Mouse (Mus musculus) layer of hippocampus, adult 8-10 months (tissue): ENCODE measurements at regions not wholly inside any gene's neighbourhood (a gene's known extent, or its start where the extent isn't known, plus 50 kb on each side); places are given as distances from the start of the nearest gene placed in this dataset.
A peak's percentile ranks its signal among the peaks of the same experiment; 100 is the strongest.

Experiments used
- DNase-seq, 2 experiments: peaks; one replicate each; pipeline ENCODE4 v3.0.0; 2022; ENCODE audit warnings: low spot score in 2 of 2

DNA sequence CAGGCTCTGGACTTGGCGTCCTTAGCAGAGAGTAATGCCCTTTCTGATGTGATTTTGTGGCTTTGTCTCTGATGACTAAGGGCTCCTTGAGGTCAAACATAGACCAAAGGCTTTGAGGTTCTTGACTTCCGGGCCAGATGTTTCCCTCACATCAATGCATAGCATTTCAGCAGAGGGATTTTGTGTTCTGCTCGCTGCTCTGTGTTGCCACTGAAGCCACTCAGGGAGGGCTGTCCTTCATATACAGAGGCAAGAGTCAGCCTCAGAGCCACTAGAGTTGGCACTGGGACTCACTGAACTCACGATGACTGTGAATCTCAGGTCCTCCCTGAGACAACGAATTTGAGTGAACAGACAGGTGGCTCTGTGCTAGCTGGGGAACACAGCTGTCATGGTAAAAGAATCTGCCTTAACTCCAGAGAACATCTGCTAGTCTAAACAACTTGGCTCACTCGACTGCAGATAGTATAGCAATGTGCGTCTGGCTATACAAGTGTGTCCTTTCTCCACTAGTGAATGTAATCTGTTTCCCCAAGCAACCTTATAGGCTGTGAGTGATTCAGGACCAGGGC, 74.3 kb downstream of the Gp2 start:
- DNase-seq = peak in 1 of 2 experiments; percentile 3

DNA sequence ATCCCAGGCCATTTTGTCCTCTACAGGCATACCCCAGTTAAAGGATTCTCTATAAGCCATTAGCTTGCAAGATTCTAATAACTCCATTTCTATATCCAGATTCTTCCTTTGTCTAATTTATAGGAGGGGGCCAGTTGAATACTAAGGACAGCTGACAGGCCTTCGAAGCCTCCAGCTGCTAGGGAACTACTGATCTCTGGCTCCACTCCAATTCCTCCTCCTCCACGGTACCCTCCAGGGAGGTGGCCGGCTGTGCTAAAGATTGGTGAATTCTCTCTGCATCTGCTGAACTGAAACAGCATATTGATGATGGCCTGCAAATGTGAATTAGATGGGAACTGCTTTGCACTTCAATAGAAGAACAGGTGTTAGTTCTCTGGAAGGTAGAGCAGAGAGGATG, 79.2 kb downstream of the Gp2 start:
- no peak for DNase-seq

DNA sequence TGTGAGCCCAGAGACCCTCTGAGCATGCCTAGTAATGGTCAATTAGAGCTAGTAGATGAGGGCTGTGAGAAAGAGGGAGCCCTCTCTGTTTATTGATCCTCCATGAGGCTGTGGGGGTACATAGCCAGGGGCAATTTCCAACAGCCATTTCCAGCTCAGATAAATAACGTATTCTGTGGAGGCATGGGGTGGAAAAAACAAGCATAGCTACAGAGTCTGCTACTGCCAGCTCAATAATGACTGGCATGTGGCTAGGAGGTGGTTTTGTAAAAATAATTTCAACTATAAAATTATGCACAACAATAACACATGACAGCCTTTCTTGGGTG, 94.9 kb downstream of the Gp2 start:
- peak in 1 of 2 experiments; percentile 4 for DNase-seq

DNA sequence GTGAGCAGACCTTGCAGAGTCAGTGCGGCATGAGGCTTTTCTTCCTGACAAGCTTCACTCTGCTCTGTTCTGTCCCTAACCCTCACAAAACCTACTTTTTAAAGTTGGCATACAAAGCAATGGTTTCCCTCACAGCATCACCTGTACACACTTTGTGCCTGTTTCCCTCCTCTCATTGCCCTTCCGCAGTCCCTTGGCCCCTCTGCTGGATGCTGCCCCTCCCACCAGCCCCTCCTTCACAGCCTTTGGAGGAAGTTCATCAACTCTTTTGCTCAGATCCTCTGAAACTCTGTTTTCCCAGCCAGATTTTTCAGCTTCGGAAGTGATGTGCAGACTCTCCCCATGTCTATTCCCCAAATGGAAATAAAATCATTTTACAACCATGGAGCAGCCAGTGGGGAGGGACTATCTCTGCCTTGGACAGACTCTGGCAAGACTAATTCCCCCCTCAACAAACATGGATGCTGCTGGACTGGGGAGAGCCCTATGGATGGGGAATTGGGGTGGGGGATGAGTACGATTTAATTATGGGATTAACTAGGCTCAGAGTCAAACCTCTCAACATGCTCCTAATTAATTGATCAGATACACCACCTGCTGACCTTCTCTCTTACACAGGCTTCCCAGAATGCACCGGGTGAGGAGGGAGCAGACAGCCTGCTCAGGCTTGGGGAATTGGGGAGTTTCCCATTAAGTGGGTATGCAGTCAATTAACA, 95.4 kb downstream of the Gp2 start:
- no peak for DNase-seq

DNA sequence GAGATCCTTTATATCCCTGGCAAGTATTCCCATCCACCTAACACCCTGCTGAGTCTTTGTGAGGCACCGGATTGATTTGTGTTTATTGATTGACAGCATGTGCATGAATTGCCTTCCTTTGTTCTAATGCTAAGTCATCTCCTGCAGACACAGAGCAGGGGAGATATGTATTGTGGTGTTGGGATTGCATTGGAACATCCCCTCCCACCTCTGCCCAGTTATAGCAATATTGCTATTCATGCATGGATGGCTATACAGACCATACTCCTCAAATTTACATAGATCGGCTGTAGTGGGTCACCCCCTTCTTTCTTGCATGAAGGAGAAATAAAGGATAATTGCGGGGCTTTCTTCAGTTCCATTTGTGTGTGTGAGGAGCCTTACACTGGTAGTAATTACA, 101.7 kb downstream of the Gp2 start:
- DNase-seq = no peak

DNA sequence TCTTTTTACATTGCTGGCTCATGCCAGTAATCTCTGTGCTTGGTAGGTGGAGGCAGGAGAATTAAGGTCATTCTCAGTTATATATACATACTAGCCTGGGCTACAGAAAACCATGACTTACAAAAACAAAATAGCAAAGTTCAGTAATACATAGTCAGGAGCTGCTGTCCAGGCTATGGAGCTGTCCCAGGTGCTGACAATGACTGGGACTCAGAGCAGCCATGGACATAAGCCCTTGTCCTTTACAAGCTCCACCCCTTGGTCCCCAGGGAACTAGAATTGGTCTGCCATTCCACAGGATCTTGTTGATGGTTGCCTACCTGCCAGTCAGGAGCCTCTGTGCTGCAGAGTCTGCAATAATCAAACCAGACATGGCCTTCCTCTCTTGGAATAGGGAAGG, 102.8 kb downstream of the Gp2 start:
- no peak for DNase-seq

DNA sequence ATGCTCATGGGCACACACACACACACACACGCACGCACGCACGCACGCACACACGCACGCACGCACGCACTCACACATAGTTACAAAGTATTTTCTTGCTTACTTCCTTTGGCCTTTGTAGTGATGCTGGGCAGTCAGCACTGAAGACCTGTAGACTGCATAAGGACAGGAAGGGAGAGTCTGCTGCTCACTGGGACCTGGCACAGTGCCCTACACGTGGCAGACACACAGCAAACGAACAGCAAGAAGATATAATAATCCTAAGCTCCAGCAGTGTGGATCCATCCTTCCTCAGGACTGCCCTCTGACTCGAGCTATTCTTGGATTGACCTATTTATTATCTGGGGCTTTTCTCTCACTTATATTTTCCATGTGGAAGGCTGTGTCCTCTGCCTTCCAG, 106.5 kb downstream of the Gp2 start:
- DNase-seq = no peak

DNA sequence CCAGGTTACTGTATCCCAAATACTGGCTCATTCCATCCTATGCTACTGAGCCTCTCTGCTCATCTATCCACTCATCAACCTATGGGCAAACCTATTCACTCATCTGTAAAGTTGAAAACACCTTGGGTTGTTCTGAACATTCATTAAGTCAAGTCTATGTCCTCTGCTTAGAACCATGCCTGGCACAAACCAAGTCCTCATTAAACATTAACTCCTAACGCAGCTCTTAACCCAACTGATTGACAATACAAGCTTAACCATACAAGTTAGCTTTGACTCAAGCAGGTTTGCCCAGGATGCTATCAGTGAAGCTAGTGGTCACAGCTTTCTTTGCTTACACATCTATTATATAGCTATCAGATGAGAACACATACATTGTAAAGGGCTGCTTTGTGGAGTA, 108.4 kb downstream of the Gp2 start:
- DNase-seq = no peak

DNA sequence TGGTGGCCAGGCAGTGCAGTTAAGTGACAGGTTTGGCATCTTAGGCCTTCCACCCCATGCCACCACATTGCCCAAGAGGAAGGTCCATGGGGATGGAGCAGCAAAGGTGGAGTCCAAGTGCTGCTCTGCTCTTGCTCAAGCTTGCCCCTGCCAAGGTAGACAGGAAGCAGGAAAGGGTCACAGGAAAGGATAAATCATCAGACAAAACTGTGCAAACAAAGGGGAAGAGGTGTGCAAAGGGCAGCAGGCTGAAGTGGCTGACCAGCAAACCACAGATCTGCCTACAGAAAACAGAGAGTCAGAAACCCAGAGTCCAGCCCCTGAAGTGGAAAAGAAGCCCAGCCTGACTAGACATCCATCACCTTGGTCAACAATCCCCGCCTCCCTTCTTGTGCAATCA, 115.7 kb downstream of the Gp2 start:
- no peak for DNase-seq

DNA sequence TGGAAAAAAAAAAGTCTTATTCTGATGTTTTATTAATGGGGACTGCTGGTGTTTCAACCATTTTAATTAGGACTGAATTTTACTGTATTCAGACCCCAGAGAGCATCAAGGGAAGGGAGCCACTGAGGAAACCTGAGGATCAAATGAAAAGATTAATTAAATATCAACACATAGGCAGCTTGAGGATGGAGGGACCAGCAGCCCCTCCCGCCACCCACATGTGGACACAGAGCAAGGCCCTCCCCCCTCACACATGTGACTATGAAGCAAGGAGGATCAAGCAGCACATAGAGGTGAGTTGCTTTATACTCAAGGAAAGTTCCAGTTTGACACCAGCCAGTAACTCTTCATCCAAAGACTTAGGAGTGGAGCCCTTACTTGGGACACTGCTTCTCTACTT, 126.0 kb downstream of the Gp2 start:
- no peak for DNase-seq

DNA sequence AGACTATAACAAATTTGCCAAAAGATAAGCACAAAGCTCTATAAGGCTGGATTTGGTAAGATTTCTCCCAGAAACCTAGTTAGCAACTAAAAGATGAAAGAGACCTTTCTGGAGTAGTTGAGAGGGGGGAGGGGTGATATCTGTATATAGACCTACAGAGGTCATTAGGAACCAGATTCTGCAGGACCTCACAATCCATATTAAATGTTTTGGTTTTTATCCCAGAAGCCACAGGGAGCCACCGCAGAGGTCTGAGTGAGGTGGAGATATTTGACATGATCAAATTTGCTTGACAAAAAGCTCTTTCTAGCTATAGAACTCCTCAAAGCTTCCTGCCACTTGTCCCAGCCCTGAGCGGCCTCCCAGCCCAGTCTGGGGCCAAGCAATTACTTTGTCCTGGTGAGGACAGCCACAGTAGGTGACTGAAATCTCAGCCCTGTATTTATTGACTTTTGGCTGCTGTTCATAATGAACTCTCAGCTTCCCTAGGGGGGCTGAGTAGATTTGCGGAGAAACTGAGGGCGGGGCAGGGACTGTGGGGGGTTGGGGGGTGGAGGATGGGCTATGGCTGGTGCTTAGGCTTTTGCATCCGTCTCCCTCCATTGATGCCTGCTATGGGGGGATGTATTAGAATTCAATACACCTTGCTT, 128.5 kb downstream of the Gp2 start:
- no peak for DNase-seq

DNA sequence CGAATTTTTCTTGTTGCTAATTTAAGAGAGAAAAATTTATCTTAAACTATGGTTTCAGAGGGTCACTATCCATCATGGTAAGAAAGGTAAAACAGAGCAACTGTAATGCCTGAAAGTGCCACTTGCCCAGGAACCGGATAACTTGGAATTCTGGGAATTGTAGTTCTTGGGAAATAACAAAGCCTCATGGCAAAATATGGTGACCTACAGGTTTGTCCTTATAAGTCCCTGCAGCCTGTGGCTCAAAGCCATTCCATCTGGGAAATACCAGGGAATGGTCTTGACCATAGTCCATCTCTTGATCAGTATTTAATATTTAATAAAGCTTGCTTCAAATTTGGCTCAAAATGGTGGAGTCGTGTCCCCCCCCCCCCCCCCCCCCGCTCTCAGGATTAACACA, 111.9 kb upstream of the Gpr139 start:
- DNase-seq = no peak

DNA sequence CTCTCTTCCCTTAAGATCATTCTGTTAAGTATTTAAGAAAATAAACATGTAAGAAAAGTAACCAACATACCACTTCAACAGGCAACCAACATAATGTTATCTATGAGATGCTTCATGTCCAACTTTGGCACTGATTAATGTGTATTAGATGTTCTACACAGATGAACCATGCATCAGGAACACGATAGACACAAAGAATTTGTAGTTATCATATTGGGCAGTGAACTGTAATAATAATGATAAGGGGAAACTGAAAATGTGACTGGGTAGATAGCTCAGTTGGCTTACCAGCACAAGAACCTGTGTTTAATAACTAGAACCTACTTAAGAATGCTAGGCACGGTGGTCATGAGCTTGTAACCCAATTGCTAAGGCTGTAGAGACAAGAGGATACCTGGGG, 107.0 kb upstream of the Gpr139 start:
- DNase-seq = no peak

DNA sequence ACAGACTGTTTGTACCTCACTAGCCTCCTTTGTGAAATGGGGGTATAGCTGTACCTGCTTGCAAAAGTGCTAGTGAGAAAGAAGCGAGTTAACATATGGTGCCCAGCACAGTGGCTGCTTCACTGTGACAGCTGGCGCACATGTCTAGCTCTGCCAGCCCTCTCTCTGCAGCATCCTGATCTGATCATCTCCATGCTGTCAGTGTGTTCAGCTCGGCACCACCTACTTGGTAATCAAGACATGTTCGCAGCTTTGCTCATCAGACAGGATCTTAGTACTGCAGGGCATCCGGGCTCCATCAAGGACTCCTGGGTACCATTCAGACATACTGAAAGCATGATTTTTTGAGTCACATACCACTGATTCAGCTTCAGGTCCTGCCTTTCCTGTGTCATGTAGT, 100.9 kb upstream of the Gpr139 start:
- DNase-seq = peak; percentile 53 to 71

DNA sequence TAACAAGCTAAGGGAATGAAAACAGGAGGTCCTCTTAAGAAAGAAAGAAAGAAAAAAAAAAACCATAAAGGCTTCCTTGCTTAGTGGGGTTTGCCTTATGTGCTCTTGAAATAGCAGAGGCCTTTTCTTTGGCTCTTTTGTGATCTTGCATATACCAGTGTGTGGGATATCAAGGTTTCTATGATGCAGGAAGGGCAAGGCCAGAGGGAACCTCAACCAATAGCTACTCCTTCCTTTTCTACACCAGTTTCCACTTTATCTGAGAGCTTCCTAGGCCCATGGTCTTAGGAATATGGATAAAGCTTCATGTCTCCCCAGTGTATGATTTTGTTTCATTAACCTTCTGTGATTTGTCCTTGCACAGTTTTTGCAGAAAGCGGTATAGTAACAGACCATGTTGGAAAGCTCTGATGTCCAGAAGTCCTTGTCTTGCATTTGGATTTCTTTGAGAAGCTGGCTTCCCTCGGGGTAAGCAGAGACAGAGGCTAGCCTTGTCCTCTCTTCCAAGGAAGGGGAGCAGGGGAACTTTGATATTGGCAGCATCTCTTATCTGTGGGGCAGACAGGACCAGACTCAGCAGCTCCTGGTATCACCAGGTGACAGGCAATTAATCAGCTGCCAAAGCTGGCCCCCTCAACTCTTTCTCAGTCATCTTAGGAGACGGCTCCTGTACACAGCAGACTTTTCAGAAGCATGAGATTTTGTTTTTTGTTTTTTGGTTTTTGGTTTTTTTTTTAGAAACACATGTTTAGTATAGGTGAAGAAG, 95.7 kb upstream of the Gpr139 start:
- DNase-seq = no peak

DNA sequence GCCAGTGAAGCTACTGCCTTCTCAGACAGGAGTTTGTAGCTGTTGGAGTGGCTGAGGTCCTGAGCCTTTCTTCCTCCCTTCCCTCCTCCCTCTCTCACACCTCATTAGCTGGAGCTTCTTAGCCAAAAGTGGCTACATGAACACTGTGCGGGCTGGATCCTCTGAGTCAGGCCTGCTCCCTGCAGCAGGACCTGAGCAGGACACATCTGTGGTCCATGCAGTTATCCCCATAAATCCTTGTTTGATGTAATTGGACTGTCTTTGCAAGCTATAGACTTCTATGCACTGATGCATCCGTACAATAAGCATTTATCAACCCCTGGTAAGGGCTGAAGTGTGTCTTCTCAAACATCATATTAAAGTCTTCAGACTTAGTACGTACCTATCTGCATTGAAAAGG, 88.2 kb upstream of the Gpr139 start:
- DNase-seq = no peak

DNA sequence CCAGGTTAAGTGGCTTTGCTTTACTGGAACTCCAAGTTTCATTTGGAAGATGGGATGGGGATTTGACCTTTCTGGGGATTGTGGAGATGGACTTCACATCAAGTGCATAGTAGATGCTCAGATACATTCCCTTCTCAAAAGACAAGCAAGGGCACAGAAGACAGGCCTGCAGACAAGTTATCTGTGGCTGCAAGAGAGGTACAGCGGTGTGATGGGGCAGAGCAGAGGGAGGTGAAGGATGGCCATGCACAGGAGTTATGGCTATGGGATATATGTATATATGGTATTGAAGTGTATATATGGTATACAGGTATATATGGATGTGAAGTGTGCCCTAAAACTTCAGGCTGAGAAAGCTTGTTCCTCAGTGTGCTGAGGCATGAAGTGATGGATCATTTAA, 87.0 kb upstream of the Gpr139 start:
- no peak for DNase-seq

DNA sequence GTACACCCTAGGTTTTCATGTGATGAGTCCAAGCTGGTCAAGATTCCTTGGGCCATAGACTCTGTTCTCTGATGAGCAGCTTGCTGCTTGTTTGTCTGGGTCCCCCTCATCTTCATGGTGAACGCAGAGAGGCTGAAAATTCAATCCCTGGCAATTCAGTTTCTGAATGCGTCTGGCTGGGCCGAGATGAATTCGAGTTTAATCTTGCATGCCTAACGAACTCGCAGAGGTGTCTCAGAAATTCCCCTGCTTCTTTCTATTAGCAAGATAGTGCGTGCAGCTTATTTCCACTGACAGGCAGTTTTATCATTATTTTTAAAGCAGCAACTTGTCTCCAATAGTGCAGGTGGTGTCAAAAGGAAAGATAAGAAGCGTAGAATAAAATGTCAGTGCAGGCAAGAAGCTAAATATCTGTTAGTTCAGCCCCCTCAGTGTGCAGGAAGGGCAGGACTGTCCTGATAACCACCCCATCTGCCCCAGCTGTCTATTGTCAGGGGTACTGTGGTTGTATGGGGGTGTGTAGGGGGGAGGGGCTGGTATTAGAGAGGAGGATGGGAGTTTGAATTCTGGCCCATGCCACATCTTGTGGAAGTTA, 86.5 kb upstream of the Gpr139 start:
- DNase-seq = no peak

DNA sequence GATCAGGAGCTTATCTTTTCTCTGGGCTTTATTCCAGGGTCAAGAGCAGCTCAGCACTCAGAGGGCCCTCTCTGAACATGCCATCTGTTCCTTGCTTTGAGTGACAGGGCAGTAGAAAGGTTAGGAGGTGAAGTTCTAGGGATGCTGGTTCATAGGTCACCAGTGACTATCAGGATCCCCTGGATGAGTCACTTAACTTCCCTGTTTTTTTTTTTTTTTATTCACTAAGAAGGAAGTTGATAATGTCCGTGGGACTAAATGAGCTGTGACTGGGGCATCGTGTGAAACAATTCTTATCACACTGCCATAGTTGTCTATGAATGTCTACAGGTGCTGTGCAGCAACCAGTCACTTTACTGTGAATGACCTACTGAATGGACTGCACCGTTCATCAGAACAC, 73.8 kb upstream of the Gpr139 start:
- no peak for DNase-seq

DNA sequence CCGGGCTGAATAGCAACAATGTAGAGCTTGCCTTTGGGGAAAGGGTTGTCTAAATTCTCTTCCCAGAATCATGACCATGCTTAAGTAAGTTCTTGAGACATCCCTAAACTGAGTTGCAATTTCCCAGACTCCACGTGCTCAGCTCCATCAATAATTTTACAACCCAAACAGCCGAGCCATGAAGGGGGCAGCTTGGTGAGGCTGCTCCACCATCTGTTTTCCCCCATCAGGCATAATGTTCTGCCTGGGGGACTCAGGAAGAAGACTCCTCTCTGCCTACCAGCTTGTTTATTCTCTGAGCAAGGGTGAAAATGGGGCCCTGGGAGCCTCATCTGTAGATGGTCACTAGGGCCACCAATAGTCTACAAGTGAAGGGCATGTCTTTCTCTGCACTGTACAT, 72.5 kb upstream of the Gpr139 start:
- peak; percentile 20 to 38 for DNase-seq

DNA sequence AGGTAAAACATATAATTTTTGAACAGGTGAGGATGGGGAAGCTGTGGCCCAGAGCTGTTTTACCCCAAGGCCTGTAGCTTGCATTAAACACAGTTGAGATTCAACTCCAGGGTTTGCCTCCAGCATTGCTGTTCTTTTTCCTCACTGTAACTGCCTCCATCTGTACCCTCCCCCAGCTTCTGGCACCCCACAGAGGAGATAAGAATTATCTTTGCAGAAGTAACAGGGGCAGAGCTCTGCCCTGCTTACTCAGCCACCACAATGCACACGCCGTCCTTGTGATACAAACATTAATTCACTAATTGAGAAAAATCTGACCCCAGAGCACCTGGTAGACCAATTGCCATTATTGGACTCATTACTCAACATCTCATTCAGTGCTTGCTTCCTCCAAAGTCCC, 68.3 kb upstream of the Gpr139 start:
- no peak for DNase-seq

DNA sequence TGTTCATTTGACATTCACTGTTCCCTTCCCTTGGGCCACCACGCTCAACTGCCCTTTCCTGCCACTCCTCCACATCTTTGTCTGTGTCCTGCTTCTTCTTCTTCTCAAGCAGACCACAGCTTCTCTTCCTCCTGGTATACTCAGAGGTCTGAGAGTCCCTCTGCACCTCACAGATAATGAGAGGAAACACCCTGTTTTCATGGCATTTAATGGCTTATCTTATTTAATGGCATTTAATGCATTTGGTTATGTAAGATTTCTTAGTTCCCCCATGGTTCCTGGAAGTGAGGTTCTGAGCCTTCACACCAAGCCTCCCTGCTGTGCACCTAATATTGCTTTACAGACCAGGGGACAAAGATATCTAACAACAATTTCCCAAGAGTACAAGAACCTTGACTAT, 67.3 kb upstream of the Gpr139 start:
- DNase-seq = no peak
